Mouse (Mus musculus): ENCODE results near the gene Kalrn. TPM values are rescaled to one million over a fixed set of nuclear protein-coding genes. Genes with fewer than 3 reads are reported as not detected.

Kalrn gene
- polyA plus RNA-seq, 1 experiment from 2014 or later = 23.7 TPM

Other genes starting within 250 kb of the Kalrn start
- gene Ropn1, start 76.4 kb upstream of the Kalrn start, polyA plus RNA-seq (2015; fragmentation: Nextera tagmentation; extraction: Ambion mirVana) = not detected in 2 replicates
- gene Ccdc14, start 117.1 kb upstream of the Kalrn start, polyA plus RNA-seq (2015; fragmentation: Nextera tagmentation; extraction: Ambion mirVana) = 2.9 and 3.9 TPM in 2 replicates
- 4.5 and 31.5 TPM in 2 replicates for gene Mylk, start 171.7 kb upstream of the Kalrn start, polyA plus RNA-seq (2015; fragmentation: Nextera tagmentation; extraction: Ambion mirVana)

Data from neural tube, embryonic 15.5 days (tissue).